Mouse (Mus musculus) adrenal gland, adult 8-10 months (tissue): ENCODE measurements around the gene Epm2a. TPM values are rescaled to one million over a fixed set of nuclear protein-coding genes. Genes with fewer than 3 reads are reported as not detected.

Source experiments
- DNase-seq: peaks from one replicate; pipeline ENCODE4 v3.0.0; 2022
- total RNA-seq, 4 experiments: library from RNA; stranded (reverse); gene quantifications; 2 replicates each; pipeline ENCODE4 v1.2.4; 2022

Epm2a gene
- total RNA-seq, 4 experiments from 2014 or later = 13.7 to 20.9 (median 19.8) TPM

DNA sequence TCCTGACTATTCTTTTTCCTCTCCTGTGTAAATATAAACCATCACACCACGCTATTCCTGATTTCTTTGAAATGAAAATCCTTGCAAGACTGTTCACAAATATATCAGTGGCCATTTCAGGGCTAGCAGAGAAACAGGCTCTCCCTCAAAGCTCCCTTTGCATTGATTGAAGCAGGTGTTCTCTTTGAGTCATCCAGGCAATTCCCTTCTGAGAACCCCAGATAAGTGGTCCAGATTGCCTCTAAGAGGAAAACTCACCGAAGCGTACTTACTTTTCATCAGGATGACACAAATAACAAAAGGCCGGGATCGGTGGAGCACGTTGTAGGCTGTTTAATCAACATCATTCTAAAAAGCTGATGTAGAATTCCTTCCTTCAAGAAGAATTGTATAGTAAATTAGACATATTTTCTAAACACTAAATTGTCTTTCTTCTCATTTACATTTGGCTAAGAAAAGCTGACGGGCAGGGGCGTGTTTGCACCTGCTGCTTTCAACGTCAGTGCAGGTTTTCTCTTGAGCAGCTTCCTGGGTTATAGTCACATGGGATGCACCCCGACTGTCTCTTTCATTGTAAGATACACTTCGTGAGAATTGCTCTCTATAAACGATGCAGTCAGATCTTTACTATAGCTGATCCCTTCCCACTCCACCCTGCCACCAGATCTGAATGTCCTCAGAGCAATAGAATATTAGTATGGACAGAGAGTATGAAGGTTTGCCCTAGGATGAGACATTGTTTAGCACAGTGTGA, 86.0 kb downstream of the Epm2a start:
- DNase-seq = no peak

DNA sequence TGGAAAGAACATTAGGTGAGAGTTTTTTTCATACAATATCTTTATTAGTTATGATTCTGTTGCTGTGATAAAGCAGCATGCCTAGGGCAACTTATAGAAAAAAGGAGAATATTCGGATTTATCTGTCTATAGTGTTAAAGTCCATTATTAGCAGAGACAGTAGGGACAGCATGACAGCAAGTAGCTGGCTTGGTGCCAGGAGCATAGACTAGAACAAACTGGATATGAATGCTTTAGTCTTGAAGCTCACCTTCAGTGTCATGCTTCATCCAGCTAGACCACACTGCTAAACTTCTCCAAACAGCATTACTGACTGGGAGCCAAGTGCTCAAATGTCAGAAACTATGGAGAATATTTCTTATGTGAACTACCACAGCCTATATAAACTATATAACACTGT, 93.8 kb downstream of the Epm2a start:
- DNase-seq = no peak

DNA sequence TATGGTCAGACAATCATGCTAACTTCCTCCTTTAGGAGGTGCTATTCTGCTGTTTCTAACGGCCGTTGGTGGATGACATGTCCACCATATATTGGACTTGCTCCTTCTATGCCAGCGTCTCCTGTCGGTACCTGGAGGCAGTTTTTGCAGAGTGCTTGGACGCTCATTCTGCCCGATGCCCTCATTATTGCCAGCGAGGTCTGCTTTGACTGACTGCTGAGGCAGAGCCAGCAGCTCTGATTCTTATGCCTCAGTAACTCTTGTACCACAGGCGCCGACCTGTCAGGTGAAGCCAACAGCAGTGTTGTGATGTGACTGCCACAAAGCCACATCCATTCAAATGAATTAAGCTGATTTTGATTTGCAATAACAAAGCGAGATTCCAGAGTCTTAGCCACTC, 95.3 kb downstream of the Epm2a start:
- DNase-seq = no peak

DNA sequence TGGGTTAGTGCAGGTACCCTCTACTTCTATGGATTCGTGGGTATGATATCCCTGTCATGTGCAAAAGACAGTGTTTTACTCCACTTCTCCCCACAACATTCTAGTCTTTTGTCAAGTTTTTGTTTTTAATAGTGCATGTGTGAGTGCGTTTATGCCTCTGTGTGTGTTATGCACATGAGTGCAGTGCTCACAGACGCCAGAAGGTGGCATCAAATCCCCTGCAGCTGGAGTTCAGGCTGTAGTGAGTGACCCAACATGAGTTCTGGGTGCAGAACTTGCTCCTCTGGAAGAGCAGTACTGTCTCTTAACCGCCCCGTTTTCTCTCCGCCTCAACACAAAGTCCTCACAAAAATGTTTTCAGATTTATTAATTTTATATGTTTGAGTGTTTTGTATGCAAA, 96.1 kb downstream of the Epm2a start:
- DNase-seq = no peak

DNA sequence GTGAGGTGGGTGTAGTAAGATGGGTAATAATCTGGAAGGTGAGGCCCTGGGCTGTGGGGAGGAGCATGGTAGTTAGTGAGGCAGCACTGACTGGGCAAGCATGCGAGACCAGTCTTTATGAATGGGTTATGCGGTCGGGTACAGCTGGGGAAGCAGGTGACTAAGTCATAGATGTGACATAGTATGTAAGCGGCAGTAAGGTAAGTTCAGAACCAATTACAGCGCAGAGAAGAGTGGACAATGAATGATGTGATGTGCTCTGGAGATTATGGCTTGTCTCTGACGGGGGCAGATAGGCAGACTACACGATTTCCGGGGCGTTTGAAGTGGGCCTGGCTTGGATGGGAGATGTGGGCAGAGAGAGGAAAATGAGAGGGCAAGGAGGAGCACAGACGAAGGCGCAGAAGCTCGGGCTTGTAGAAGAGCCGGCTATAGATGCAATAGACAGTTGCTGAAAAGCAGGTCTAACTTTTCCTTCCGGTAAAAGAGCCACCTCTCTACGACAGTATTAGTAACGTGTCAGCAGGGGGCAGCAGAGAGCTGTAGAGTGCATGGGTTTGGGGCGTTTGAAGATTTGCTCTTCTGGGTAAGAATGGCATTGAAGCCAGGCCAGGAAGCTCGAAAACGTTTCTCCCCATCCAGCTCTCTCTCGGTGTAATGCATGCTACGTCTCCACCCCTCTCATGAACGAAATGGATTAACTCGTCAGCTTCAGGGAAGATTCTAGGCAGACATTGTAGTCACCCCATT, 106.5 kb downstream of the Epm2a start:
- peak; percentile 52 for DNase-seq

DNA sequence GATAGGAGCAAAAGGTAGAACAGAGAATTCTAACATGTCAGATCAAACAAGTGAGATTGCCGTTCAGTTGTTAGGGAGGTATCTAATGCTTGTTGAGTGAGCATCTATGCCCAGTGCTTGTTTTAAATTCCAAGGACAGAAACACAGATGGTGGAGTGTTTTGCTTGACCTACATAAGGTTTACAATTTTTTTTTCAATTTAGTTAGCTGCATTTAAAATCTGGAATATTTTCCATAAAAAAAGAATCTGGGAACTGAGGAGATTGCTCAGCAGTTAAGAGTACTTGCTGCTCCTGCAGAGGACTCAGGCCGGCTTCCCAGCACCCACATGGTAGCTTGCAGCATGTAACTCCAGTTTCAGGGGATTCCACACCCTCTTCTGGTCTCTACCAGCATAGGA, 109.3 kb downstream of the Epm2a start:
- DNase-seq = no peak

DNA sequence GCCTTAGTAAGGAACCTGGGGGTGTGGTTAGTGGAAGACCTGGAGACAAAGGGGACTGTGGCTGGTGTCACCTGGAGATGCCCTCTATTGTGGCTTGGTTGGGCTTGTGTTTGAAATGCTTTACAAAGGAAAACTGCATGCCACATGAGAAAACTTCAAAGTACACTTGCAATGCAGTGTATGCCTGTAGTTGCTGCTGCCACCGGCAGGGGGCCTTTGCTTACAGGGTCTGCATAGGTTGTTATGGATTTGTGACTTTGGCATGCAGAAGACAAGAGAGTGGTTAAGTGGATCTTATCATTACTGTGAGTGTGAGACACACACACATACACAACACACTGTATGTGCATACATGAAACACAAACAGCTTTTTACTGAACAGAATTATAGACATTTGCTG, 114.2 kb downstream of the Epm2a start:
- no peak for DNase-seq

DNA sequence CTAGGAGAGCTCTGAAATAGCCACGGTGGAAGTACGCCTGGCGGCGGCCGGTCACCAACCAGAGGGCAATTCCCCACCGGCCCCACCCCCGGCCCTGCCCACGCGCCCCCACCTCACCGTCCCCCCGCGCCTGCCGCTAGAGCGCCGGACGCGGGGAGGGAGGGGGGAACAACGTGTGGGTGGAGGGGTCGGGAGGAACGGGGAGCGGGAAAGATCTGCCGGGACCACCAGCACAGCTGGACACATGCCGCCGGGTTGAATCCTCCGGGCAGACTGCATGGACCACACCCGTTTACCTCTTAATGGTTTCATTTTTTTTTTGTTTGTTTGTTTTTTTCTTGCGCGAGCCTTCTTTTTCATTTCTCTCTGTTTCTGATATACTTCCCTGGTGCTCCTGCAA, 148.8 kb downstream of the Epm2a start:
- DNase-seq = no peak

Other genes starting within 250 kb of the Epm2a start
- gene Shprh, start 194.0 kb upstream of the Epm2a start, total RNA-seq = 10 to 100 TPM; 21.8 to 27.2 (median 22.6) TPM
- gene Fbxo30, start 62.1 kb upstream of the Epm2a start, total RNA-seq = 10 to 100 TPM; 23.1 to 34.1 (median 26.8) TPM